Mouse (Mus musculus) c-Kit-positive CD71-positive TER-119-negative erythroid progenitor cells, embryonic 14.5 days (primary cell): ENCODE data around the gene Ednrb.

Experiments
- DNase-seq: peaks from one replicate; pipeline ENCODE4 v3.0.0-alpha.2; 2013; ENCODE audit warnings: low read depth

The Ednrb gene

GRCm38 (mm10) chr14:103844011-103844549 is at the start of gene Ednrb:
TSS of gene Ednrb (minus strand) at chr14:103844402.
- DNase-seq: no peak

- no peak for DNase-seq
These were observed 48.3 kb upstream of the Ednrb start for GRCm38 (mm10) chr14:103892411-103892938.

- no peak for DNase-seq
These were observed 46.6 kb upstream of the Ednrb start for GRCm38 (mm10) chr14:103890761-103891160.

DNA sequence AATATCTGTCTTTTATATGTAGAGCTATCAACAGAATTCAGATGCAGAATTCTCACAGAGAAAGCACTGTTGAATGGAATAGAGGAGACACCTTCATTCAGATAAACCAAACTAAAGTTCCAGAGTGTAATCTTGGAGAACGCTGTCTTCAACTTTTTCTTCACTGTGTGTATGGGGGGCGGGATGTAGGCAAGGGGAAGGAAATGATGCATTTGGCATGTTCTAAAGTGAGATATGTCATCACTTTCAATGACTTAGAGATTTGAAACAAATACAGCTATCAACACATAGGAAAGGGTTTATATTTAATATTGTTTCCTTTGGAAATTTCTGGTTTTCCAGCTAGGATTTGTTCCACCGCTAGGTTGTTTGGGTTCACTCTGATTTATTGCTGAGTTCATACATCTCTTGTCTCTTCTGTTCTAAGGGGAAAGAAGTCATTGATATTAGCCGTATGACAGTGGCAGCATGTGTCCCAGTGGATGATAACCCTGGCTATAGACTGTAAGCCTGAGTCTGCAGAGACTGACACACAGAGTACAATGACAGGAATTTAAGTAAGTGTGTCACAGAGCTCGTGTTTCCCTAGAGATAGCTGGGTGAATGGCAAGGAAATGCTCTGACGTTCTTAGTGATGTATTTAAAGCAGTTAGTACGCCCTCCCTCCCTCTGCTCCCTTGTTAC is 40.8 kb upstream of the Ednrb start:
- no peak for DNase-seq

- no peak for DNase-seq
These were observed 38.7 kb upstream of the Ednrb start for GRCm38 (mm10) chr14:103882943-103883342.

DNA sequence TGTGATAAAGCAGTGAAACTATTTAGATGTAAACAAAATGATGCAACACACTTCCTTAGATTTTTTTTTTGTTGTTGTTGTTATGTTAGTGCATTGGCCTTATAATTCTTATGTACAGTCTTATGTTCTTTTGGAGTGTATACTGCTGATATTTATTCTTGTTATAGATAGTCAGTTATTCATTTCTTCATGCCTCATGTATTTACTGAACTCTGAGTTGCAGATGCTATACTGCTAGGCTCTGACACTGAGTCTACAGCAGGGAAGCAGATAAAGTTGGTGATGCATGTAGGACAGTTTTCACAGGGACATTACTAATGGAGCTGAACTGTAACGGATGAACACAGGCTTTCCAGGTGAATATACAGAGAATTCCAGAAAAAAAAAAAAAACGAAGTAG is 32.9 kb upstream of the Ednrb start:
- DNase-seq: no peak

- DNase-seq: no peak
These were observed 32.4 kb upstream of the Ednrb start for GRCm38 (mm10) chr14:103876598-103876997.

DNA sequence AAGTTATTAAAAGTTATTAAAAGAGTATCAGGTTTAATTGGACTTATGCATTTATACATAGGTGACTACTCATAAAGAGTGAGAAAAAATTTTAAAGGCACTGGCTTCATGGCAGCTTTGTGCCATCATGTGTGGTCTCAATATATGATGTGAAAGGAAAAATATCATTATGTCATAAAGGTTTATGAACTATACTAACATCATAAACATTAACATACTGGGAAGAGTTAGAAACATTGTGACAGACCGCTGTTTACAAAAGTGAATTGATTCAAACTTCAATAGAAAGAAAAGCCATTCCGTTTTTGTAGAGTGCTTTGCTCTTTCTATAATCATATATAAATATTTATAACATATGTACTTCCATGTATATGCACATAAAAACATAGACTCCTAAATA is 22.4 kb upstream of the Ednrb start:
- DNase-seq: no peak

- no peak for DNase-seq
These were observed 21.0 kb upstream of the Ednrb start for GRCm38 (mm10) chr14:103865226-103865625.

DNA sequence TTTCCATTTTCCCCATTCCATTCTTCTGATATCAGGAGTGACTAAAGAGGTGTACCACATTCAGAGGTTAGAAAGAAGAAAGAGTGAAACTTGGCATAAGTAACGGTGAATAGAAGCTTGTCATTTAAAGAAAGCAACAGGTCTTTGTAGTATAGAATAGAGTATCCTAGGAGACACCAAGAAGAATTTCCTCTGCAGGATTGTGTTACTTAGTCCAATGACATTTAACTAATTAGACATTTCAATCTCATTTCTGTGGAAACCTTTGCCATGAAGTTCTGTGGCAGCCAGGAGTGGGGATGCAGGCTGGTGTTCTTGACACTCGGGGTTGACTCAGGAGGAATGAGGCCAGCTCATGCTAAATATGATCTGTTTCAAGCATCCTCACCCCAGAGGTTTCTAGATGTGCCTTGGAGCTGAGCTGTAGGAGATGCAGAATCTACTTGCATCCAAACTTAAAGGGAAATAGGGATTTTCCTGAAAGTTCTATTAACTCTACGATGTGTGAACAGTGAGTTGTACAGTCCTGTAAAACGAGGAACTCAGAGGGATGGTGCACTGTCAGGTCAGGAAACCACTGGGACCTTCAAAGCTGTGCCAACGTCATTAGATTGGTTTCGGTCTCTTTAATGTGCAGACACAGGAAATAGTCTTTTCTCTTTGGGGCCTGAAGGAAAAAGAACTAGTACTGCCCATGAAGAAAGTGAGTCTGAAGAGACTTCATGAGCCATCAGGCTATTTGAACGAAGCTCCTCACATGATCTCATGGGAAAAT is 6.1 kb upstream of the Ednrb start:
- DNase-seq: no peak

- DNase-seq: no peak
These were observed 1.5 kb upstream of the Ednrb start for GRCm38 (mm10) chr14:103845716-103846115.

DNA sequence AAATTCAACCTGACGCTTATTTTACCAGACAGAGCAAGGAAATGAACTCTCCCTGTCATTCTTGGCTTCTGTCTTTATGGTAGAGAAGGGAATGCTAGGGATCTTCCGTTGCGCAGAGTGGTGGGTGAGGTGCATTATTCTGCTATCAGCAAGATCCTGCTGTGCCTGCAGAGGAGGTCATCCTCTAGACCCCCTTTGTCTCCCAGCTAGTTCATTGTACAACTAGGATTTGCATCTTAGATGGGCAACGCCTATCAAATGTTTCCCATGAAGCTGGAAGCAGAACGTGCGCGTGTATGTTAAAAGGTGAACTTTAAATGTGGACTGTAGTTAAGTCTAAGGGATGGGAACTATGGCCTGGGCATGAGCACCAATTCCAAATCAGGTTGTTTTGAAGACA is 742 bp upstream of the Ednrb start:
- no peak for DNase-seq

DNA sequence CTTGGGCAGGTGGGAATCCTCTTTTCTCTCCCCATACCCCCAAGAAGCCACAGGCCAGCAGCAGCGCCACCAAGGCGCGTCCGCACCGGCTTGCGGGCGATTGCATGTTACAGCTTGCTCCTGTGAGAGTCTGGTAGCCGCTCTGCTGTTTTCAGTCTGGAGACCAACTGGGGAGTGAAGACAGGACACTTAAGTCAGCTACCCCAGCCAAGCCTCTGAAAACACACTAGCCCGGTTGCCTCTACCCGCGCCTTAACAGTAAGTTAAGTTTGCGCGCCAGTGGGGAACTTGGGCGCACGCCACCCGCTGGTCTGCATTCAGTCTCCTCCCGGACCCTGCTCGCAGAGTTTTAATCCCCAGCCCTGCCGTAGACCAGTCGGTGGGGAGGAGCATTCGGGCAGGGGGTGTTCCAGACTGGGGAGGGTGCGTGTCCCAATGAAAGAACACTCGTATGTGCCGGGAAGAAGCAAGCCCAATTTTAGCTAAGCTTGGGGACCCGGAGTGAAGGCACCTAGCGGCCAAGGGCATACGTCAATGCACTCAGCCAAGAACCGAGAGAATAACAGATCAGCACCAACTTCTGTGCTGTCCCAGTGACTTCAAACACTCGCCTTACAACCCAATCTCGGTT is 716 bp downstream of the Ednrb start:
- DNase-seq: no peak

DNA sequence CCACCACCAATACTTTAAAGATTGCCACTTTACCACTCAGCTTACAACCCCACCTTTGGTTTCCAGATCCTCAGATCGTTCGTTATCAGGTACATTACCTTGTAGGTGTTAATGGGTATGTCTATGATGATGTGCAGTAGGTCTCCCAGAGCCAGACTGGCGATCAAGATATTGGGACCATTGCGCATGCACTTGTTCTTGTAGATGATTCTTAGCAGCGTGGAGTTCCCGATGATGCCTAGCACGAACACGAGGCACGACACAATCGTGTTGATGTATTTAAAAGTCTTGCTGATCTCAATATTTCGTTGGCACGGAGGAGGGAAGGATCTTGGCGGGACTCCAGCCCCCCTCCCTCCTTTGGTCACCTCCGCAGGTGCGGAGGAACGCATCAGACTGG is 1.3 kb downstream of the Ednrb start:
- DNase-seq: no peak

- no peak for DNase-seq
These were observed 3.8 kb downstream of the Ednrb start for GRCm38 (mm10) chr14:103840436-103840835.

DNA sequence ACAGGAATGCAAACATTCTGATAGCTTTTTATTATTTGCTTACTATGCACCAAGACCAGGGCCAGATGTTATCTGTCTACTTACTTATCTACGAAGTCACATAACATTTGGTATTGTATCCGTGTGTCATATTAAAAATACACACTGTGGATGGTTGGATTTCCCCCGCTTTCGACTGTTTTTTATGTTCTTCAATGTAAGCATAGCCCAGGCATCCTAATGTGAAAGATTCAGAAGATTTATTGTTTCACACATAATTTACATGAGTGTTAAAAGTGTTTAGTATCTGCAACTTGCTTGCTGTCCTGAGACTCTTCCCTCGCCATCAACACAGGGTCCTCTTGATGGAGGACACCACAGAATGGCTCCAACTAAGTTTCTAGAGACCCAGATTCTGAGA is 5.3 kb downstream of the Ednrb start:
- DNase-seq: no peak

DNA sequence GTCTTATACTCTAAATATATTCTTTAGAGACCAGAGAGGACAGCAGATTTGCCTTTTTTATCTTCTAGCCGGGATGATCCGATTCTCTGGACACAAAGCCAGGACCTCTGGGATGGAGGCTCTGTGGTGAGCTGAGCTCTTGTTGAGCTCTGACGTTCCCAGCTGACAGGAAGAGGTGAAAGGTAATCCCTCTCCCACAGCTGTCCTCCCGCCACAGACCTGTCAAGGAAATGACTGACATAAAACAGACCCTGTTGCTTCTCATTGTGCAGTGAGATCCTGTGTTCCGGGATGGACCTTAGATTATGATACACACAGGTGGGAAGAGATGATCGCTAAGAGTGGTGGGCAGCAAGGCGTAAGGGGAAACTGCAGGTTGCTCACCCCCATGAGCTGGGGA is 9.6 kb downstream of the Ednrb start:
- no peak for DNase-seq

DNA sequence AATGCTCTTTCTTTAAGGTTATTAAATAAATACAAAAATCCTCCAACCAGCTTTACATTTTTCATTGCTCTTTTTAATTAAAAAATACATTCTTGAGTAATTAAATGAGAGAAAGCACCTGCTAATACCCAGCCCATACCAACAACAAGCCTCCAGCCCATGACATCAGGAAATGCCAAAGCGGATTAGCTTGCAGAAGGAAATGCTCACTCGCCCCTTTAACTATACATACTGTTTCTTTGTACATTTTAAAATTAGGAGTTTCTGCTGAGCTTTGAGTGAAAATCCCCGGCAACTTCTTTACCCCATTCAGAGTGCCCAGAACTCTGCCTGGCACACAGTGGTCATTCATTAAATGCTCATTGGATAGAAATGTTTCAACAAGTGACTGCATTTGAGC is 10.1 kb downstream of the Ednrb start:
- no peak for DNase-seq

GRCm38 (mm10) chr14:103832472-103832871 is 11.7 kb downstream of the Ednrb start:
- DNase-seq: no peak

DNA sequence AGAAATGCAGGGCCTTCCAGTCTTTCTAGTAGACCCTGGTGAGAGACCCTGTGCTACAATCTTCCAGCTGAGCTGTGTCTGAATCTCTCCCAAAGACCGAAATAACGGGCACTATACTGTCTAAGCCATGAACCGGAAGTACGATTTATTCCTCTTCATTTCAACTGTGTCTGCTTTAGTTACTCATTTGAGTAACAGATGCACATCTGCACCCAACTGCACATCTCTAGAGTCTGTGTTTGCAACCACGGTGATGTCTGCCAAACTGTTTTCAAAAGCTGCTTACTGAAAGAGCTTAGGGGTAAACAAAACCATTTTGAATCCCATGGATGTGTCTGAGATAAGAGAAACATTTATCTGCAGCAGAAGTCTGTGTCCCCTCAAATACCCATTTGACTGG is 13.2 kb downstream of the Ednrb start:
- no peak for DNase-seq

GRCm38 (mm10) chr14:103826343-103826742 is 17.9 kb downstream of the Ednrb start:
- DNase-seq: no peak

GRCm38 (mm10) chr14:103825934-103826333 is 18.3 kb downstream of the Ednrb start:
- no peak for DNase-seq

- DNase-seq: no peak
These were observed 20.7 kb downstream of the Ednrb start for GRCm38 (mm10) chr14:103823501-103823900.
